Comparison of ENCODE assay signal across 10 mouse cellular contexts in genomic region chr12:79808426-79809398, GRCm38 (mm10).
A peak's percentile ranks its signal among the peaks of the same experiment; 100 is the strongest.
DNase-seq lines count a peak whose midpoint lies in the region; ATAC-seq and TF ChIP-seq lines count a peak whose summit lies in the region.
"Had no signal": no experiment of that assay in that cellular context is flagged by ENCODE, and none has a peak within 500 bp of the region (broad histone marks: within the 10 kb centered on the region; RNA-seq: fewer than 3 reads in every experiment).

No protein-coding gene starts in this region.

- H3K27ac ChIP-seq in kidney, adult 2 months (ENCODE audit: insufficient read depth, low read depth, low read length) = no peak overlapping the region
- peak overlapping the region; percentile 39 for H3K27ac ChIP-seq in intestine, embryonic 16.5 days (ENCODE audit: low read length)
- H3K27ac ChIP-seq: heart, embryonic 15.5 days had no signal

- no peak overlapping the region for H3K4me3 ChIP-seq in kidney, adult 2 months (ENCODE audit: insufficient read depth, low read depth, low read length)
- H3K4me3 ChIP-seq in intestine, embryonic 16.5 days (ENCODE audit: low read length) = no peak overlapping the region
- H3K4me3 ChIP-seq: heart, embryonic 15.5 days had no signal

- no peak for TF ChIP-seq POLR2A in kidney, adult 2 months (IDR thresholded peaks at IDR 0.05; ENCODE audit: low read depth, low read length)

- no peaks in the 10 kb centered on the region for H3K27me3 ChIP-seq in kidney, adult 2 months (replicated peaks; ENCODE audit: control insufficient read depth, insufficient read depth, low read length)
- H3K27me3 ChIP-seq in intestine, embryonic 16.5 days (replicated peaks; ENCODE audit: control insufficient read depth, insufficient read depth, low read length) = no peaks in the 10 kb centered on the region
- H3K27me3 ChIP-seq: heart, embryonic 15.5 days had no signal

- no peak overlapping the region for H3K9ac ChIP-seq in intestine, embryonic 16.5 days (ENCODE audit: low read depth, low read length)
- H3K9ac ChIP-seq: heart, embryonic 15.5 days had no signal

- no peak for TF ChIP-seq CTCF in kidney, adult 2 months (conservative IDR thresholded peaks at IDR 0.05; ENCODE audit: insufficient read depth, insufficient read length, low read depth, low read length)

- no peak for ATAC-seq in intestine, embryonic 16.5 days
- ATAC-seq in monocyte, adult 5-6 weeks (replicated peaks; ENCODE audit: insufficient number of reproducible peaks, low FRiP score, low TSS enrichment, poor library complexity, severe bottlenecking) = no peak

- H3K4me2 ChIP-seq in intestine, embryonic 16.5 days (ENCODE audit: low read depth, low read length) = no peak overlapping the region
- H3K4me2 ChIP-seq: heart, embryonic 15.5 days had no signal

- WGBS in kidney, adult 2 months = 84% methylated on average over 18 of the region's 18 CpGs
- 71% methylated on average over 18 of the region's 18 CpGs for WGBS in intestine, embryonic 16.5 days

- no peaks in the 10 kb centered on the region for H3K9me3 ChIP-seq in intestine, embryonic 16.5 days (ENCODE audit: control insufficient read depth, low read length)
- H3K9me3 ChIP-seq: heart, embryonic 15.5 days had no signal

- DNase-seq in kidney, adult 2 months = peak; percentile 17
- no peak for DNase-seq in kidney, postnatal 10 days
- peak; percentile 36 for DNase-seq in urinary bladder, postnatal 14 days (ENCODE audit: low spot score)
- no peak for DNase-seq in urinary bladder, adult 2 months (ENCODE audit: low spot score)
- no peak for DNase-seq in cerebellum, adult 11-12 months
- DNase-seq: lung, adult 2 months; thymus, adult 2 months had no signal

- no peaks in the 10 kb centered on the region for H3K4me1 ChIP-seq in kidney, adult 2 months (ENCODE audit: control insufficient read depth, insufficient read depth, low read length)
- H3K4me1 ChIP-seq in intestine, embryonic 16.5 days (ENCODE audit: control insufficient read depth, insufficient read depth, low read length) = peaks cover 28% of the 10 kb centered on the region

- no peaks in the 10 kb centered on the region for H3K36me3 ChIP-seq in kidney, adult 2 months (ENCODE audit: control insufficient read depth, insufficient read depth, low read length)
- H3K36me3 ChIP-seq in intestine, embryonic 16.5 days (ENCODE audit: control insufficient read depth, insufficient read depth, low read length) = no peaks in the 10 kb centered on the region
- H3K36me3 ChIP-seq: heart, embryonic 15.5 days had no signal

Comparison
In these comparisons a context has a peak if more than half of its experiments do, and no peak if none do; other contexts are left out.
1. DNase-seq: peak in kidney, adult 2 months (single experiment) and urinary bladder, postnatal 14 days (single experiment); none in kidney, postnatal 10 days (single experiment), urinary bladder, adult 2 months (single experiment) and cerebellum, adult 11-12 months (single experiment).